ENCODE assay signal across 12 mouse cellular contexts in the genomic region with DNA sequence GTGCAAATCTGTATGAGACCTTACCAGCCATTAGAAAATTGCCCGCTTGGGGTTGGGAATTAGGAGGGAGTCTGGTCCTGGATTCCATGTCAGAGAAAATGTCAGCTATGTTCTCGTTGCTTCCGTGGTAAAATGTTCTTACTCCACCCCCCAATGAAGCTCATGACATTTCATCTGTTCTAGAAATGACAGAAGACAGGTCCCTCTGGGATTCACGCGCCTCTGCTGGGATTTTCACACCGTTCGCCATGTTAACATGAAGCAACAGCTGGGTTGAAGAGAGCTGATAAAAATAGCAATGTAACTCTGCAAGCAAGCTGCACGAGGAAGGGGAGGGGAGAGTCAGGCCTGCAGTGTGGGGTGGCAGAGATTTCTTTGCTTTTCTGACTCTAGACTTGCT. TPM values are rescaled to one million over a fixed set of nuclear protein-coding genes. Genes with fewer than 3 reads are reported as not detected.
DNase-seq lines count a peak whose midpoint lies in the region; ATAC-seq and TF ChIP-seq lines count a peak whose summit lies in the region.
"Had no signal": no experiment of that assay in that cellular context is flagged by ENCODE, and none has a peak within 500 bp of the region (broad histone marks: within the 10 kb centered on the region; RNA-seq: fewer than 3 reads in every experiment).

No protein-coding gene starts in this region.

- H3K4me2 ChIP-seq in midbrain, embryonic 14.5 days (ENCODE audit: low read length) = no peak overlapping the region
- no peak overlapping the region for H3K4me2 ChIP-seq in midbrain, embryonic 15.5 days
- no peak overlapping the region for H3K4me2 ChIP-seq in forebrain, embryonic 16.5 days (ENCODE audit: low read length)
- no peak overlapping the region for H3K4me2 ChIP-seq in limb, embryonic 14.5 days (replicated peaks; ENCODE audit: low read depth, low read length, severe bottlenecking)
- no peak overlapping the region for H3K4me2 ChIP-seq in intestine, postnatal 0 days (replicated peaks; ENCODE audit: low read depth)
- H3K4me2 ChIP-seq in liver, postnatal 0 days (ENCODE audit: low read depth, low read length) = no peak overlapping the region
- H3K4me2 ChIP-seq: neural tube, embryonic 15.5 days had no signal

- no peak overlapping the region for H3K9ac ChIP-seq in midbrain, embryonic 14.5 days (replicated peaks; ENCODE audit: low read length)
- no peak overlapping the region for H3K9ac ChIP-seq in midbrain, embryonic 15.5 days
- no peak overlapping the region for H3K9ac ChIP-seq in forebrain, embryonic 16.5 days (replicated peaks; ENCODE audit: low read depth, low read length)
- no peak overlapping the region for H3K9ac ChIP-seq in heart, adult 2 months (ENCODE audit: low read depth, low read length)
- no peak overlapping the region for H3K9ac ChIP-seq in limb, embryonic 14.5 days (ENCODE audit: low read depth, low read length, severe bottlenecking)
- H3K9ac ChIP-seq in intestine, postnatal 0 days (ENCODE audit: low read depth, low read length) = no peak overlapping the region
- no peak overlapping the region for H3K9ac ChIP-seq in liver, postnatal 0 days (replicated peaks)
- H3K9ac ChIP-seq: neural tube, embryonic 15.5 days had no signal

- no peaks in the 10 kb centered on the region for H3K36me3 ChIP-seq in midbrain, embryonic 14.5 days (ENCODE audit: control insufficient read depth, insufficient read depth, low read length)
- no peaks in the 10 kb centered on the region for H3K36me3 ChIP-seq in midbrain, embryonic 15.5 days (replicated peaks)
- no peaks in the 10 kb centered on the region for H3K36me3 ChIP-seq in forebrain, embryonic 16.5 days (ENCODE audit: control insufficient read depth, insufficient read depth)
- no peaks in the 10 kb centered on the region for H3K36me3 ChIP-seq in heart, adult 2 months (ENCODE audit: control insufficient read depth, insufficient read depth, low read length)
- no peaks in the 10 kb centered on the region for H3K36me3 ChIP-seq in limb, embryonic 14.5 days (ENCODE audit: control insufficient read depth, insufficient read depth, low read length)
- no peaks in the 10 kb centered on the region for H3K36me3 ChIP-seq in intestine, postnatal 0 days (ENCODE audit: control insufficient read depth, insufficient read depth)
- H3K36me3 ChIP-seq in liver, postnatal 0 days (replicated peaks; ENCODE audit: insufficient read depth, low read length) = no peaks in the 10 kb centered on the region
- H3K36me3 ChIP-seq: neural tube, embryonic 15.5 days had no signal

- H3K27me3 ChIP-seq in midbrain, embryonic 14.5 days (ENCODE audit: control insufficient read depth, insufficient read depth, low read length) = no peaks in the 10 kb centered on the region
- no peaks in the 10 kb centered on the region for H3K27me3 ChIP-seq in midbrain, embryonic 15.5 days (replicated peaks)
- H3K27me3 ChIP-seq in forebrain, embryonic 16.5 days (replicated peaks; ENCODE audit: control insufficient read depth, insufficient read depth, low read length) = no peaks in the 10 kb centered on the region
- H3K27me3 ChIP-seq in heart, adult 2 months (ENCODE audit: control insufficient read depth, insufficient read depth, low read length) = no peaks in the 10 kb centered on the region
- H3K27me3 ChIP-seq in limb, embryonic 14.5 days (ENCODE audit: control insufficient read depth, insufficient read depth, low read length) = no peaks in the 10 kb centered on the region
- H3K27me3 ChIP-seq in intestine, postnatal 0 days (replicated peaks; ENCODE audit: control insufficient read depth, insufficient read depth, low read length) = no peaks in the 10 kb centered on the region
- H3K27me3 ChIP-seq in liver, postnatal 0 days (ENCODE audit: insufficient read depth, low read length) = no peaks in the 10 kb centered on the region
- H3K27me3 ChIP-seq: neural tube, embryonic 15.5 days had no signal

- no peak for ATAC-seq in midbrain, embryonic 14.5 days (ENCODE audit: low FRiP score, low TSS enrichment)
- no peak for ATAC-seq in midbrain, embryonic 15.5 days (replicated peaks)
- peak; percentile 68 for ATAC-seq in forebrain, embryonic 16.5 days
- peak; percentile 71 for ATAC-seq in limb, embryonic 14.5 days (ENCODE audit: low FRiP score, low read depth)
- no peak for ATAC-seq in intestine, postnatal 0 days
- ATAC-seq in liver, postnatal 0 days = no peak

- DNase-seq in midbrain, embryonic 14.5 days = peak; percentile 27
- peak in 1 of 2 experiments; percentile 53 for DNase-seq in heart, adult 2 months
- peak; percentile 52 for DNase-seq in limb, embryonic 14.5 days (ENCODE audit: low spot score)
- DNase-seq in liver, postnatal 0 days = no peak
- no peak for DNase-seq in kidney, postnatal 36 days
- DNase-seq: cerebellum, adult 11-12 months; kidney, postnatal 14 days; lung, postnatal 14 days had no signal

- H3K79me2 ChIP-seq in heart, adult 2 months (replicated peaks; ENCODE audit: control insufficient read depth, insufficient read depth, low read length) = no peaks in the 10 kb centered on the region

- no peaks in the 10 kb centered on the region for H3K9me3 ChIP-seq in midbrain, embryonic 14.5 days (ENCODE audit: control insufficient read depth, low read length)
- no peaks in the 10 kb centered on the region for H3K9me3 ChIP-seq in midbrain, embryonic 15.5 days
- H3K9me3 ChIP-seq in forebrain, embryonic 16.5 days (ENCODE audit: control insufficient read depth, low read length) = no peaks in the 10 kb centered on the region
- no peaks in the 10 kb centered on the region for H3K9me3 ChIP-seq in limb, embryonic 14.5 days (ENCODE audit: control insufficient read depth, low read length)
- no peaks in the 10 kb centered on the region for H3K9me3 ChIP-seq in intestine, postnatal 0 days (ENCODE audit: control insufficient read depth)
- no peaks in the 10 kb centered on the region for H3K9me3 ChIP-seq in liver, postnatal 0 days (ENCODE audit: low read length)
- H3K9me3 ChIP-seq: neural tube, embryonic 15.5 days had no signal

- no peak overlapping the region for H3K27ac ChIP-seq in midbrain, embryonic 14.5 days (replicated peaks; ENCODE audit: low read depth, low read length)
- no peak overlapping the region for H3K27ac ChIP-seq in midbrain, embryonic 15.5 days
- no peak overlapping the region for H3K27ac ChIP-seq in forebrain, embryonic 16.5 days (ENCODE audit: low read length)
- H3K27ac ChIP-seq in heart, adult 2 months = peak overlapping the region; percentile 67
- no peak overlapping the region; the same call in 1 of the 2 replicates for H3K27ac ChIP-seq in limb, embryonic 14.5 days (replicated peaks; ENCODE audit: low read depth, low read length)
- H3K27ac ChIP-seq in intestine, postnatal 0 days (ENCODE audit: low read depth, low read length) = no peak overlapping the region
- no peak overlapping the region for H3K27ac ChIP-seq in liver, postnatal 0 days (ENCODE audit: low read depth)
- H3K27ac ChIP-seq: neural tube, embryonic 15.5 days had no signal

- peak; percentile 61; the same call in 1 of the 2 replicates for TF ChIP-seq EP300 in heart, adult 2 months (IDR thresholded peaks at IDR 0.05; ENCODE audit: insufficient read depth, low read depth, low read length)
- no peak for TF ChIP-seq EP300 in liver, postnatal 0 days (IDR thresholded peaks at IDR 0.05; ENCODE audit: low read depth)

- TF ChIP-seq CTCF in heart, adult 2 months (IDR thresholded peaks at IDR 0.05) = no peak
- TF ChIP-seq CTCF in intestine, postnatal 0 days (IDR thresholded peaks at IDR 0.05; ENCODE audit: low read depth) = no peak
- no peak for TF ChIP-seq CTCF in liver, postnatal 0 days (IDR thresholded peaks at IDR 0.05; ENCODE audit: low read depth)

- intact Hi-C loops in heart, adult 2 months (cut with DNase I) = no loop called here

- no peak overlapping the region for H3K4me3 ChIP-seq in midbrain, embryonic 14.5 days (replicated peaks; ENCODE audit: low read depth, low read length)
- H3K4me3 ChIP-seq in midbrain, embryonic 15.5 days = no peak overlapping the region
- no peak overlapping the region for H3K4me3 ChIP-seq in forebrain, embryonic 16.5 days (replicated peaks; ENCODE audit: low read length)
- H3K4me3 ChIP-seq in heart, adult 2 months = no peak overlapping the region
- no peak overlapping the region for H3K4me3 ChIP-seq in limb, embryonic 14.5 days (replicated peaks; ENCODE audit: low read length)
- no peak overlapping the region for H3K4me3 ChIP-seq in intestine, postnatal 0 days (ENCODE audit: low read depth, low read length)
- no peak overlapping the region for H3K4me3 ChIP-seq in liver, postnatal 0 days (ENCODE audit: low read depth, low read length)
- H3K4me3 ChIP-seq: neural tube, embryonic 15.5 days had no signal

- no peaks in the 10 kb centered on the region for H3K4me1 ChIP-seq in midbrain, embryonic 14.5 days (ENCODE audit: control insufficient read depth, insufficient read depth, low read length)
- no peaks in the 10 kb centered on the region for H3K4me1 ChIP-seq in midbrain, embryonic 15.5 days
- 0 out of 2 replicates have a peak, but pooled peaks cover 2% of the 10 kb centered on the region for H3K4me1 ChIP-seq in forebrain, embryonic 16.5 days (replicated peaks; ENCODE audit: control insufficient read depth, insufficient read depth, low read length)
- peaks cover 1% of the 10 kb centered on the region for H3K4me1 ChIP-seq in heart, adult 2 months (ENCODE audit: control insufficient read depth, insufficient read depth, low read length)
- H3K4me1 ChIP-seq in limb, embryonic 14.5 days (ENCODE audit: control insufficient read depth, insufficient read depth, low read length) = 0 out of 2 replicates have a peak, but pooled peaks cover 4% of the 10 kb centered on the region
- no peaks in the 10 kb centered on the region for H3K4me1 ChIP-seq in intestine, postnatal 0 days (replicated peaks; ENCODE audit: control insufficient read depth, insufficient read depth, low read length)
- no peaks in the 10 kb centered on the region for H3K4me1 ChIP-seq in liver, postnatal 0 days (ENCODE audit: insufficient read depth)
- H3K4me1 ChIP-seq: neural tube, embryonic 15.5 days had no signal

- WGBS in midbrain, embryonic 14.5 days = 82% methylated on average over 8 of the region's 8 CpGs
- WGBS in midbrain, embryonic 15.5 days = 69% methylated on average over 8 of the region's 8 CpGs
- WGBS in forebrain, embryonic 16.5 days = 67% methylated on average over 8 of the region's 8 CpGs
- 39% methylated on average over 8 of the region's 8 CpGs for WGBS in heart, adult 2 months
- WGBS in limb, embryonic 14.5 days = 65% methylated on average over 8 of the region's 8 CpGs
- 60% methylated on average over 8 of the region's 8 CpGs for WGBS in intestine, postnatal 0 days
- WGBS in liver, postnatal 0 days (ENCODE audit: insufficient replicate concordance) = 60% methylated on average over 8 of the region's 8 CpGs

- no peak for TF ChIP-seq POLR2A in heart, adult 2 months (IDR thresholded peaks at IDR 0.05; ENCODE audit: insufficient read depth, low read depth, low read length)
- no peak for TF ChIP-seq POLR2A in limb, embryonic 14.5 days (IDR thresholded peaks at IDR 0.05; ENCODE audit: borderline replicate concordance, extremely low read depth, insufficient read depth, insufficient read length)

RNA-seq across cellular contexts. Expression of a gene that starts 42.1 kb away (rescaled TPM):
- polyA plus RNA-seq in midbrain, embryonic 14.5 days (2014; fragmentation: Nextera tagmentation; extraction: Ambion mirVana) = 38.9 and 45.2 TPM in 2 replicates
- 36.3 and 41.0 TPM in 2 replicates for polyA plus RNA-seq in midbrain, embryonic 15.5 days (2015; fragmentation: Nextera tagmentation; extraction: Ambion mirVana)
- 43.8 and 45.0 TPM in 2 replicates for polyA plus RNA-seq in forebrain, embryonic 16.5 days (2015; fragmentation: Nextera tagmentation; extraction: Ambion mirVana)
- 100 to 1,000 TPM; 134 to 141 TPM for total RNA-seq in heart, adult 2 months (2021)
- polyA plus RNA-seq in heart, adult 2 months (2012; rRNA removed) = 73.4 and 107 TPM in 2 replicates
- 41.5 and 48.8 TPM in 2 replicates for polyA plus RNA-seq in limb, embryonic 14.5 days (2012; rRNA removed)
- polyA plus RNA-seq in limb, embryonic 14.5 days (2014; fragmentation: Nextera tagmentation; extraction: Ambion mirVana) = 50.9 and 52.0 TPM in 2 replicates
- polyA plus RNA-seq in intestine, postnatal 0 days (2015; fragmentation: Nextera tagmentation; extraction: Ambion mirVana) = 18.3 and 19.9 TPM in 2 replicates
- polyA plus RNA-seq in liver, postnatal 0 days (2015; fragmentation: Nextera tagmentation; extraction: Ambion mirVana) = 10.3 and 10.7 TPM in 2 replicates

Comparison
In these comparisons a context has a peak if more than half of its experiments do, and no peak if none do; other contexts are left out.
1. ATAC-seq: peak in forebrain, embryonic 16.5 days (single experiment) and limb, embryonic 14.5 days (single experiment); none in midbrain, embryonic 14.5 days (single experiment), midbrain, embryonic 15.5 days (single experiment), intestine, postnatal 0 days (single experiment) and liver, postnatal 0 days (single experiment).
2. DNase-seq: peak in midbrain, embryonic 14.5 days (single experiment) and limb, embryonic 14.5 days (single experiment); none in liver, postnatal 0 days (single experiment) and kidney, postnatal 36 days (0 of 2).